Mouse (Mus musculus) lung, embryonic 15.5 days (tissue): ENCODE data around the gene Pla2g5. TPM values are rescaled to one million over a fixed set of nuclear protein-coding genes. Genes with fewer than 3 reads are reported as not detected.

Experiments used
- ATAC-seq: fragments of 200-750 bp; cut with Nextera tagmentation; 2 replicates; pipeline ENCODE4 v1.8.0; 2017; ENCODE audit warnings: moderate number of reproducible peaks, borderline replicate concordance; ENCODE audit not compliant: low FRiP score, low TSS enrichment; ENCODE audit errors: extremely low read depth
- H3K27ac ChIP-seq: fragments of 300-500 bp; sonication (generic); 2 replicates; pipeline ENCODE4 v1.5.1; 2015; ENCODE audit warnings: moderate library complexity, mild to moderate bottlenecking, inconsistent platforms
- H3K27me3 ChIP-seq: fragments of 300-500 bp; sonication (generic); 2 replicates; pipeline ENCODE4 v1.6.1; 2015; ENCODE audit warnings: inconsistent platforms
- H3K36me3 ChIP-seq: fragments of 300-500 bp; sonication (generic); 2 replicates; pipeline ENCODE4 v1.6.1; 2015; ENCODE audit warnings: inconsistent platforms
- H3K4me1 ChIP-seq: fragments of 300-500 bp; sonication (generic); 2 replicates; pipeline ENCODE4 v1.6.1; 2015; ENCODE audit warnings: inconsistent platforms
- H3K4me2 ChIP-seq: fragments of 300-500 bp; sonication (generic); 2 replicates; pipeline ENCODE4 v1.6.1; 2015; ENCODE audit warnings: inconsistent platforms, mild to moderate bottlenecking, moderate library complexity
- H3K4me3 ChIP-seq: fragments of 300-500 bp; sonication (generic); 2 replicates; pipeline ENCODE4 v1.5.1; 2015; ENCODE audit warnings: mild to moderate bottlenecking, inconsistent platforms
- H3K9ac ChIP-seq: fragments of 300-500 bp; sonication (generic); 2 replicates; pipeline ENCODE4 v1.6.1; 2015; ENCODE audit warnings: inconsistent platforms
- H3K9me3 ChIP-seq: fragments of 300-500 bp; sonication (generic); 2 replicates; pipeline ENCODE4 v1.6.1; 2016; ENCODE audit warnings: inconsistent platforms
- WGBS: fragments of 180-500 bp; shearing (Covaris S2); methylation state at CpG from one replicate; pipeline ENCODE4 v1.1.7; 2015; 5-methylcytosine and 5-hydroxymethylcytosine counted together
- polyA plus RNA-seq: library from polyadenylated mRNA; unstranded; fragments of >200 nt; fragmentation: Nextera tagmentation; extraction: Ambion mirVana; gene quantifications from 2 replicates; pipeline ENCODE4 v1.2.1, GENCODE M21; 2015

Pla2g5 gene
- polyA plus RNA-seq, 1 experiment from 2014 or later = 0.50 TPM

DNA sequence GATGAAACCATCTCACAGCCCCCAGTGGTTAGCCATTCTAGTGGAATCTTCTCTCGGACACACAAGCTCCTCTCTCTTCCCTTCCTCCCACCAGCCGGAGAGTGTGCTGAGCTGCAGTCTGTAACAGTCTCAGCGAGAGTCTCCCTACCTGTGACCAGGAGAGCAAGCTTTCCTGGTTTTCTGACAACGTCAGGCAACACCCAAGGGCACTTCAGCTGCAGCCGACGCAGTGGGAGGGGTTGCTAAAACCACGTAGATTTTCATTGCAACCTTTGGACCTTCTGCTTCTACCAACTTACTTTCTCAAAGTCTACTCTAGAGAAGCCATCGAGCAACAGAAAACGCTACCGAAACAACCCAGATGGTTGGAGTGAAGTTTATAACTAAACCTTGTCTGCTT, 91.3 kb downstream of the Pla2g5 start:
- H3K4me3 ChIP-seq = no peak overlapping the region
- H3K9me3 ChIP-seq = no peaks in the 10 kb centered on the region
- H3K27ac ChIP-seq = no peak overlapping the region
- no peaks in the 10 kb centered on the region for H3K36me3 ChIP-seq
- peaks cover 5% of the 10 kb centered on the region; the same call in 1 of the 2 replicates for H3K27me3 ChIP-seq
- WGBS = 60% methylated on average over 10 of the region's 10 CpGs
- no peaks in the 10 kb centered on the region for H3K4me1 ChIP-seq
- H3K9ac ChIP-seq = no peak overlapping the region
- no peak overlapping the region for H3K4me2 ChIP-seq
- no peak for ATAC-seq

DNA sequence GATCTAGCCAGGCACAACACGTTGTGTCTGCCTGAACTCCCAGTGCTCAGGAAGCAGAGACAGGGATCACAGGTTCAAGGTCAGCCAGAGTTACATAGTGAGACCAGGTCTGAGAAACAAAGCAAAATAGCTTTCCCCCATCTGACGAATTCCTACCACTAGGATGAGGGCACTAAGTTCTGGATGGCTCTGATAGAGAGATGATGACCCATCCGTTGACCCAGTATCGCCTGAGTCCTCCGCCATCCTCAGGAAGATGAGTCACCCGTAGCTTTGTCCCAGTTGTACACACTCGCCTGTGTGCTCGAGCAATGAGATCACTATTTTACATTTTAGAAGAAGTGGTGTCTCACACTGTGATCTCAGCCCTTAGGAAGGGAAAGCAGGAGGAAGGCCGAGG, 101.0 kb downstream of the Pla2g5 start:
- H3K4me1 ChIP-seq = no peaks in the 10 kb centered on the region
- H3K27me3 ChIP-seq = no peaks in the 10 kb centered on the region
- 66% methylated on average over 9 of the region's 9 CpGs for WGBS
- no peaks in the 10 kb centered on the region for H3K36me3 ChIP-seq
- H3K9ac ChIP-seq = no peak overlapping the region
- no peak overlapping the region for H3K4me2 ChIP-seq
- H3K27ac ChIP-seq = no peak overlapping the region
- H3K4me3 ChIP-seq = no peak overlapping the region
- no peaks in the 10 kb centered on the region for H3K9me3 ChIP-seq
- ATAC-seq = no peak

DNA sequence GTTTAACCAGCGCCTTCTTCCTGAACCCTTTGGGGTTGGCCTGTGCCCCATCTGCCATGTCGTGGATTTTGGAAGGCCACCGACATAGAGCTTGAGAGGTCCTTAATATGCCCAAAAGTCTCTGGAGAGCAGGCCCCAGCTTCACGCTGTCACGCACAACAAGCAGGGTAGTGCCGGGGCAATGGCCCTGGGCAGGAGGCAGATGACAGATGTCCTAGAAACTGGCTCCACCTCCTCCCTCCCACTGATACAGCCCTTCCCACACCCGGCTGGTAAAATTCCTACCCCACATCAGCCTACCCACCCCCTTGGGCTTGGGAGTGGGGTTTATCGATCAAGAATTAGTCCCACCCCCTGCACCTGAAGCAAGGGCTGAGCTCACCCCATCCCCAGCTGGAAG, 105.9 kb downstream of the Pla2g5 start, which contains the start of gene Pla2g2f:
Gene Pla2g2f (minus strand): TSS at position 211 of the 400 bp plus-strand sequence.
- 80% methylated on average over 8 of the region's 8 CpGs for WGBS
- H3K27ac ChIP-seq = no peak within 1 kb of the TSS
- no peak within 1 kb of the TSS for H3K4me2 ChIP-seq
- ATAC-seq = no peak
- no peak within 1 kb of the TSS for H3K9ac ChIP-seq
- H3K36me3 ChIP-seq = no peaks in the 10 kb centered on the region
- no peaks in the 10 kb centered on the region for H3K9me3 ChIP-seq
- H3K4me1 ChIP-seq = no peaks in the 10 kb centered on the region
- no peak within 1 kb of the TSS for H3K4me3 ChIP-seq
- H3K27me3 ChIP-seq = no peaks in the 10 kb centered on the region

DNA sequence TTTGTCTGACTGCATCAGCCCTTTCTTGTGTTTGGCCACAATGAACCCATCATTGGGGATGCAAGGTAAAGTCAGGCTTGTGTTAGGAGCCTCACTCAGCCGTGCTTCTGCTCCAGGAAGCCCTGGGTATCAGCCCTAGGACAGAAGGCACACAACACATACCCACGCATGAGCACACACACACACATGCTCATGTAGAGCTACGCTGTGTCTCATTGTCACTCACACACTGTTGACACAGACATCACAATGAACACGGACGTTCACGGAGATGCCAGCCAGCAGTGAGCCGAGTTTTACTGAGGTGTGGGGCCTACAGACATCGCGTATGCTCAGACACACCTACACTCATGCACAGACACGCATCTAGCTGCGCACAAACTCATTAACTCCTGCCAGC, 107.3 kb downstream of the Pla2g5 start:
- no peaks in the 10 kb centered on the region for H3K36me3 ChIP-seq
- 75% methylated on average over 11 of the region's 11 CpGs for WGBS
- no peak overlapping the region for H3K9ac ChIP-seq
- H3K4me1 ChIP-seq = no peaks in the 10 kb centered on the region
- H3K27ac ChIP-seq = no peak overlapping the region
- no peaks in the 10 kb centered on the region for H3K9me3 ChIP-seq
- no peaks in the 10 kb centered on the region for H3K27me3 ChIP-seq
- no peak overlapping the region for H3K4me2 ChIP-seq
- ATAC-seq = no peak
- no peak overlapping the region for H3K4me3 ChIP-seq

DNA sequence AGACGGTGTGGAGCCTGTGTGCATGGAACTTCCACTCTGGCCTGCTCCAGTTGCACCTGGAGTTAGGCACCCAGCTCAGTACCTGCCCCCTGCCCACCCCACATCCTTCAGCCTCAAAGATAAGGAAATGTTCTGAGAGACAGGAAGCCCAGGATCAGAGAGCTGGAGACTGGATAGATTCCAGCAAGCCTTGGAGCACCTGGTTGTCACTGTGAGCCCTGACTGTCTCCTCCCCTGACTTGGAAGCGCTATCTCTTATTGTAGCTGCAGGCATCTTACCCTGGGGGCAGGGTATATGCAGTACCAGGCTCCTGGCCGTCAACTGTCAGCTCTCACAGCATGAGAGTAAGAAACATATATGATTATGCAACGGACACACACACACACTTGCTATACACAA, 107.8 kb downstream of the Pla2g5 start:
- no peaks in the 10 kb centered on the region for H3K36me3 ChIP-seq
- H3K9me3 ChIP-seq = no peaks in the 10 kb centered on the region
- H3K9ac ChIP-seq = no peak overlapping the region
- 53% methylated on average over 4 of the region's 4 CpGs for WGBS
- H3K27me3 ChIP-seq = no peaks in the 10 kb centered on the region
- ATAC-seq = no peak
- no peak overlapping the region for H3K4me3 ChIP-seq
- H3K4me1 ChIP-seq = no peaks in the 10 kb centered on the region
- H3K27ac ChIP-seq = no peak overlapping the region
- H3K4me2 ChIP-seq = no peak overlapping the region

DNA sequence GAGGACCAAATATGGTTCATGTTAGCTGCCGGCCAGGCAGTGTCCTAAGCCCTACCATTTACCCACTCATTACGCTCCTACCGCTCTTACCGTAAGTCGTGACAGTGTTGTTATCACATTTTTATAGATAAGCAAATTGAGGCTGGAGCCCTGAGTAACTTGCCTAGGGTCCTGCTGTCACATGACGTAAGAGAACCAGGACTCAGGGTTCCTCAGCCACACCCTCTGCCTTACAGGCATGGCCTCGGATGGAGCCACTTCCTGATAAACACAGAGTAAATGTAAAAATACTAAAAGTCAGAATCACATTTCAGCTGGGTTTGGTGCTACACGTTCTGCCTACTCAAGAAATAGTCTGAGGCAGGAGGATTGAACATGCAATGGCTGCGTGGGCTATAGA, 108.8 kb downstream of the Pla2g5 start:
- Histone ChIP-seq H3K4me1 (no peaks in the 10 kb centered on the region), H3K4me2 (no peak overlapping the region), H3K9ac (no peak overlapping the region), H3K27me3 (no peaks in the 10 kb centered on the region), H3K27ac (no peak overlapping the region), H3K36me3 (no peaks in the 10 kb centered on the region), H3K4me3 (no peak overlapping the region), H3K9me3 (no peaks in the 10 kb centered on the region)
- ATAC-seq = no peak
- 55% methylated on average over 9 of the region's 9 CpGs for WGBS

DNA sequence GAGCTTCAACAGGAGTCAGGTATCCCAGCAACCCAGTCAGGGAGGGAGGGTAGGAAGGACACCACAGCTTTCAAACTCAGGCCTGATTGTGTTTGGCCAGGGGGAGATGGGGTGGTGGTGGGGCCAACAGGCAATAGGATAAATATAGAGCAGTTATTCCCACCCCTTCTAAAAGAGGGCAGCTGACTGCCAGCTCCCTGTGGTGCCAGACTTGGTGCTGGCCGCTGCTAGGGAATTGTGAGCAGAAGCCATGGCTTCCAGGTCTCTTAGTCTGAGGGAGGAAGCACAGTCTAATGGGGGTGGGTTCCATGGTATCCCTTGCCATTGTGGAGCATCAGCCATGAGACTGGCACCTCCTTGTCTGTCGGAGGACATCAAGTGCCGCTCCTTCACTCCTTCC, 109.7 kb downstream of the Pla2g5 start:
- Histone ChIP-seq H3K4me2 (no peak overlapping the region), H3K9me3 (no peaks in the 10 kb centered on the region), H3K27me3 (no peaks in the 10 kb centered on the region), H3K9ac (no peak overlapping the region), H3K4me3 (no peak overlapping the region), H3K4me1 (no peaks in the 10 kb centered on the region), H3K27ac (no peak overlapping the region), H3K36me3 (no peaks in the 10 kb centered on the region)
- 89% methylated on average over 3 of the region's 3 CpGs for WGBS
- ATAC-seq = no peak

DNA sequence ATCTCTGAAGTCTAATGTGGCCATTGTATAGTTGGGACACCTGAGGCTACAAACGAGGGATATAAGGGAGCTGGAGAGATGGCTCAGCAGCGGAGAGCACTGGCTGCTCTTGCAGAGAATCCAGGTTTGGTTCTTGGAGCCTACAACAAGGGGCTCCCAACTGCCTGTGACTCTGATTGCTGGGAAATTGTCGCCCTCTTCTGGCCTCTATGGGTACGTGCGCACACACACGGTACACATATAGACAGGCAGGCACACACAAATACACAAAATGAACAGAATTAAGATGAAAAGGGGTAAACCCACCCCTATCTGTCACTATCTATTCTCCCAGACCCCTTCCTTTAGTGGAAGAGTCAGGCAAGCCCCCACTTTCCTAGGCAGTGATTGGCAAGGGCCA, 110.7 kb downstream of the Pla2g5 start:
- WGBS = 86% methylated on average over 6 of the region's 6 CpGs
- Histone ChIP-seq H3K27me3 (no peaks in the 10 kb centered on the region), H3K4me3 (no peak overlapping the region), H3K36me3 (no peaks in the 10 kb centered on the region), H3K4me1 (peaks cover 7% of the 10 kb centered on the region; the same call in 1 of the 2 replicates), H3K4me2 (no peak overlapping the region), H3K27ac (no peak overlapping the region), H3K9me3 (no peaks in the 10 kb centered on the region), H3K9ac (no peak overlapping the region)
- no peak for ATAC-seq

Other genes starting within 250 kb of the Pla2g5 start
- gene Vwa5b1, start 227.6 kb downstream of the Pla2g5 start, polyA plus RNA-seq = 0.07 and 0.16 TPM in 2 replicates
- 0.13 and 0.30 TPM in 2 replicates for gene Pla2g2c, start 138.7 kb downstream of the Pla2g5 start, polyA plus RNA-seq
- 3.6 and 3.8 TPM in 2 replicates for gene Ubxn10, start 126.3 kb downstream of the Pla2g5 start, polyA plus RNA-seq
- gene Pla2g2f, start 105.9 kb downstream of the Pla2g5 start, polyA plus RNA-seq = not detected in 2 replicates
- not detected in 2 replicates for gene Pla2g2d, start 87.7 kb downstream of the Pla2g5 start, polyA plus RNA-seq
- gene Gm13030, start 10.5 kb upstream of the Pla2g5 start, polyA plus RNA-seq = not detected in 2 replicates
- gene Pla2g2e, start 14.5 kb upstream of the Pla2g5 start, polyA plus RNA-seq = not detected in 2 replicates
- 3.7 TPM in 2 replicates for gene Otud3, start 50.5 kb upstream of the Pla2g5 start, polyA plus RNA-seq
- gene Rnf186, start 103.6 kb upstream of the Pla2g5 start, polyA plus RNA-seq = 2.2 and 2.3 TPM in 2 replicates
- 4.1 and 5.4 TPM in 2 replicates for gene Tmco4, start 109.4 kb upstream of the Pla2g5 start, polyA plus RNA-seq
- not detected in 2 replicates for gene Htr6, start 212.1 kb upstream of the Pla2g5 start, polyA plus RNA-seq
- 61.2 and 61.4 TPM in 2 replicates for gene Nbl1, start 229.5 kb upstream of the Pla2g5 start, polyA plus RNA-seq